Mouse (Mus musculus) kidney, postnatal 4 days (tissue): ENCODE data around the gene Zfp36l2.
"Not testable (repeated sequence)": the region's sequence is repeated elsewhere in the genome, so short reads cannot be mapped to it uniquely, and the experiment has no call there.

Experiments used
- DNase-seq, 2 experiments: peaks; one replicate each; pipeline ENCODE4 v3.0.0; 2021; ENCODE audit warnings: mixed read lengths in 2 of 2

Gene Zfp36l2

GRCm38 (mm10) chr17:84194282-84195002, 6.7 kb upstream of the Zfp36l2 start:
- DNase-seq, result peak in 1 of 2 experiments; percentile 5

GRCm38 (mm10) chr17:84193411-84193810, 5.7 kb upstream of the Zfp36l2 start:
- no peak for DNase-seq

GRCm38 (mm10) chr17:84191946-84192345, 4.2 kb upstream of the Zfp36l2 start:
- DNase-seq, result no peak

- peak; percentile 93 for DNase-seq
These were observed 3.1 kb upstream of the Zfp36l2 start for GRCm38 (mm10) chr17:84190885-84191284.

GRCm38 (mm10) chr17:84189127-84189854, 1.5 kb upstream of the Zfp36l2 start:
- DNase-seq, result peak; percentile 7 to 49

GRCm38 (mm10) chr17:84188374-84188961, 721 bp upstream of the Zfp36l2 start:
- peak; percentile 94 to 97 for DNase-seq

GRCm38 (mm10) chr17:84187264-84187663, 483 bp downstream of the Zfp36l2 start:
- not testable (repeated sequence) for DNase-seq

GRCm38 (mm10) chr17:84186451-84187202, 1.1 kb downstream of the Zfp36l2 start:
- peak; percentile 65 to 81 for DNase-seq

- peak; percentile 83 to 88 for DNase-seq
These were observed 1.9 kb downstream of the Zfp36l2 start for GRCm38 (mm10) chr17:84185581-84186450.

GRCm38 (mm10) chr17:84185011-84185411, 2.7 kb downstream of the Zfp36l2 start:
- peak; percentile 26 to 52 for DNase-seq

- peak; percentile 89 to 94 for DNase-seq
These were observed 4.4 kb downstream of the Zfp36l2 start for GRCm38 (mm10) chr17:84183291-84183781.

- peak; percentile 69 to 78 for DNase-seq
These were observed 5.2 kb downstream of the Zfp36l2 start for GRCm38 (mm10) chr17:84182311-84183271.

GRCm38 (mm10) chr17:84181502-84182310, 6.0 kb downstream of the Zfp36l2 start:
- peak; percentile 70 to 81 for DNase-seq

- peak; percentile 71 to 83 for DNase-seq
These were observed 6.8 kb downstream of the Zfp36l2 start for GRCm38 (mm10) chr17:84180715-84181501.

- DNase-seq, result peak; percentile 70 to 74
These were observed 7.8 kb downstream of the Zfp36l2 start for GRCm38 (mm10) chr17:84179973-84180365.

- DNase-seq, result peak in 1 of 2 experiments; percentile 3
These were observed 8.4 kb downstream of the Zfp36l2 start for GRCm38 (mm10) chr17:84179026-84179972.

- peak; percentile 36 to 51 for DNase-seq
These were observed 10.3 kb downstream of the Zfp36l2 start for GRCm38 (mm10) chr17:84177481-84177880.
